Mouse (Mus musculus) midbrain, embryonic 10.5 days (tissue): ENCODE results near the gene Sh2d6. TPM values are rescaled to one million over a fixed set of nuclear protein-coding genes. Genes with fewer than 3 reads are reported as not detected.
A peak's percentile ranks its signal among the peaks of the same experiment; 100 is the strongest.

Experiments
- DNase-seq: peaks from one replicate; pipeline ENCODE4 v3.0.0-alpha.2; 2017; ENCODE audit warnings: low spot score
- H3K27ac ChIP-seq: fragments of 300-500 bp; sonication (generic); replicated peaks from 2 replicates; pipeline ENCODE4 v1.5.1; 2016; ENCODE audit warnings: mild to moderate bottlenecking
- H3K27me3 ChIP-seq: fragments of 300-500 bp; sonication (generic); 2 replicates; pipeline ENCODE4 v1.6.1; 2016; ENCODE audit warnings: low read depth, mild to moderate bottlenecking; ENCODE audit not compliant: poor library complexity, severe bottlenecking
- H3K36me3 ChIP-seq: fragments of 300-500 bp; sonication (generic); 2 replicates; pipeline ENCODE4 v1.6.1; 2016; ENCODE audit warnings: mild to moderate bottlenecking, moderate library complexity
- H3K4me1 ChIP-seq: fragments of 300-500 bp; sonication (generic); 2 replicates; pipeline ENCODE4 v1.6.1; 2016
- H3K4me3 ChIP-seq: fragments of 300-500 bp; sonication (generic); 2 replicates; pipeline ENCODE4 v1.5.1; 2016; ENCODE audit warnings: mild to moderate bottlenecking, moderate library complexity
- H3K9me3 ChIP-seq: fragments of 300-500 bp; sonication (generic); replicated peaks from 2 replicates; pipeline ENCODE4 v1.6.1; 2016; ENCODE audit warnings: mild to moderate bottlenecking
- WGBS: fragments of 180-500 bp; shearing (Covaris S2); methylation state at CpG from one replicate; pipeline ENCODE4 v1.1.7; 2016; 5-methylcytosine and 5-hydroxymethylcytosine counted together
- polyA plus RNA-seq: library from polyadenylated mRNA; unstranded; fragments of >200 nt; fragmentation: Nextera tagmentation; extraction: Ambion mirVana; gene quantifications from 2 replicates; pipeline ENCODE4 v1.2.1, GENCODE M21; 2016

Sh2d6 gene
- polyA plus RNA-seq, result 0.23 and 0.39 TPM in 2 replicates

GRCm38 (mm10) chr6:72521607-72522006 is at the start of gene Sh2d6:
Gene Sh2d6 (minus strand): TSS chr6:72521707.
- Histone ChIP-seq H3K9me3 (no peaks in the 10 kb centered on the region), H3K27ac (peak within 1 kb of the TSS; percentile 88), H3K4me3 (no peak within 1 kb of the TSS), H3K4me1 (peaks cover 33% of the 10 kb centered on the region), H3K36me3 (no peaks in the 10 kb centered on the region), H3K27me3 (no peaks in the 10 kb centered on the region)
- no peak for DNase-seq
- 91% methylated on average over 5 of the region's 5 CpGs for WGBS

GRCm38 (mm10) chr6:72570644-72571397 is 49.3 kb upstream of the Sh2d6 start:
- Histone ChIP-seq H3K36me3 (peaks cover 11% of the 10 kb centered on the region; the same call in 1 of the 2 replicates), H3K4me1 (peaks cover 1% of the 10 kb centered on the region), H3K27ac (no peak overlapping the region), H3K9me3 (no peaks in the 10 kb centered on the region), H3K4me3 (no peak overlapping the region), H3K27me3 (no peaks in the 10 kb centered on the region)
- no peak for DNase-seq
- WGBS, result 90% methylated on average over 10 of the region's 10 CpGs

DNA sequence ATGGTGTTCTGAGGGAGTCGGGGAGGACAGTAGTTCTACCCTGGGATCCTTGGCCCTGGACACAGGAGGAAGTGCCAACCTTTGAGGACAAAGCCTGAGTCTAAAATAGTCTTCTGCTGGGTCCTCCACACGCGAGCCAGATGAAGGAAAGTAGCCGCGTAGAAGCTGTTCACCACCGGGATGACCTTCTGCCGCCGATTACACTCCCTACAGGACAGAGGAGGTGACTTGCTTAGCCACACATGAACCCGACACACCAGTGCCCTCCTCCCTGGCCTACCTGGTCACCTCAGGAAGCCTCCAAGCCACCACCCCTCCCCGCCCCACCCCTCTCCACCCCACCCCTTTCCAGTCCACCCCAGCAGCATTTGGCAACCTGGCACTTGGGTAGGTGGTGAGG is 47.2 kb upstream of the Sh2d6 start:
- 94% methylated on average over 10 of the region's 10 CpGs for WGBS
- no peaks in the 10 kb centered on the region for H3K27me3 ChIP-seq
- DNase-seq, result no peak
- peaks cover 11% of the 10 kb centered on the region; the same call in 1 of the 2 replicates for H3K36me3 ChIP-seq
- no peak overlapping the region for H3K4me3 ChIP-seq
- no peaks in the 10 kb centered on the region for H3K9me3 ChIP-seq
- H3K4me1 ChIP-seq, result peaks cover 6% of the 10 kb centered on the region
- H3K27ac ChIP-seq, result no peak overlapping the region

- WGBS, result 93% methylated on average over 5 of the region's 5 CpGs
- H3K9me3 ChIP-seq, result no peaks in the 10 kb centered on the region
- H3K36me3 ChIP-seq, result peaks cover 7% of the 10 kb centered on the region; the same call in 1 of the 2 replicates
- no peak overlapping the region for H3K4me3 ChIP-seq
- no peak for DNase-seq
- no peaks in the 10 kb centered on the region for H3K27me3 ChIP-seq
- H3K4me1 ChIP-seq, result peaks cover 11% of the 10 kb centered on the region
- no peak overlapping the region for H3K27ac ChIP-seq
Measured at GRCm38 (mm10) chr6:72567508-72567907, 46.0 kb upstream of the Sh2d6 start.

GRCm38 (mm10) chr6:72566044-72566443 is 44.5 kb upstream of the Sh2d6 start:
- Histone ChIP-seq H3K27ac (0 out of 2 replicates have a peak overlapping the region, but pooled peaks have one; percentile 4), H3K27me3 (no peaks in the 10 kb centered on the region), H3K36me3 (peaks cover 7% of the 10 kb centered on the region; the same call in 1 of the 2 replicates), H3K9me3 (no peaks in the 10 kb centered on the region), H3K4me3 (no peak overlapping the region), H3K4me1 (peaks cover 12% of the 10 kb centered on the region)
- WGBS, result 4% methylated on average over 4 of the region's 4 CpGs
- DNase-seq, result peak; percentile 84

DNA sequence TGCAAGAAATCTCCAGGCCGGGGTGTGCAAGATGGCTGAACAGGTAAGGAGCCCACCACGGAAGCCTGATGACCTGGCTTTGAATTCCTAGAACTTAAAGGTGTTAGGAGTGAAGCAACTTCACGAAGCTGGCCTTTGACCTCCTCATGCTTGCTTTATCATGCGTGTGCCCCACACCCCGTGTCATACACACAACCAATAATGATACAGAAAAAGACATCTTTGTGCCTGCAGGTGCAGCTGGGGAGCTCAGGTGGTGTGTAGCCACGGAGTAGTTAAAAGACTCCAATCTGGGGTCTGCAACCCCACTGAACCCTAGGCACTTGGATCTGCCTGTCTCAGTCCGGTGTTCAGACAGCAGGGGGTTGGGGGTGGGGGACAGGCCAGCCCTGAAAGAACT is 44.0 kb upstream of the Sh2d6 start:
- Histone ChIP-seq H3K36me3 (peaks cover 7% of the 10 kb centered on the region; the same call in 1 of the 2 replicates), H3K9me3 (no peaks in the 10 kb centered on the region), H3K4me1 (peaks cover 12% of the 10 kb centered on the region), H3K27ac (0 out of 2 replicates have a peak overlapping the region, but pooled peaks have one; percentile 4), H3K27me3 (no peaks in the 10 kb centered on the region), H3K4me3 (no peak overlapping the region)
- DNase-seq, result no peak
- 70% methylated on average over 7 of the region's 7 CpGs for WGBS

- Histone ChIP-seq H3K4me3 (no peak overlapping the region), H3K27me3 (no peaks in the 10 kb centered on the region), H3K27ac (no peak overlapping the region), H3K4me1 (peaks cover 12% of the 10 kb centered on the region), H3K9me3 (no peaks in the 10 kb centered on the region), H3K36me3 (peaks cover 5% of the 10 kb centered on the region; the same call in 1 of the 2 replicates)
- DNase-seq, result no peak
- 81% methylated on average over 5 of the region's 5 CpGs for WGBS
Measured at GRCm38 (mm10) chr6:72562894-72563293, 41.4 kb upstream of the Sh2d6 start.

- Histone ChIP-seq H3K4me3 (no peak overlapping the region), H3K27ac (no peak overlapping the region), H3K27me3 (no peaks in the 10 kb centered on the region), H3K9me3 (no peaks in the 10 kb centered on the region), H3K36me3 (peaks cover under 1% of the 10 kb centered on the region; the same call in 1 of the 2 replicates), H3K4me1 (peaks cover 12% of the 10 kb centered on the region)
- DNase-seq, result no peak
- WGBS, result 59% methylated on average over 6 of the region's 6 CpGs
Measured at GRCm38 (mm10) chr6:72562486-72562885, 41.0 kb upstream of the Sh2d6 start.

DNA sequence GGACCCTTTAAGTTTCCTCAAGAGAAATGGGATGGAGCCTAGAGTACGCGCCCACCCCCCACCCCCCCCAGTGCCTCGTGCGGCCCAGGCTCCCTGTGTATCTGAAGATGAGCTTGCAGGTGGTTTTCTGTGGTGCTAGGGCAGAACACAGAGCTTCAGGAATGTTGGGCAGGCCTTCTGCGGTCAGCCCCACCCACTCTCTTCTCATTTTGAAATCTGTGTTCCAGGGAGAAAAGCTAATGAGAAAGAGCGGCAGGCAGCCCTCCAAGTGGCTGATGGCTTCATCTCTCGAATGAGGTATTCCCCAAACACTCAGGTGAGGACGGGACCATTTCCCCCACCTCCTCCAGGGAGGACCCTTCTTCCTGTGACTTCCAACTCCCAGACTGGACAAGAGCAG is 39.3 kb upstream of the Sh2d6 start:
- no peak overlapping the region for H3K4me3 ChIP-seq
- no peaks in the 10 kb centered on the region for H3K9me3 ChIP-seq
- peaks cover 10% of the 10 kb centered on the region for H3K4me1 ChIP-seq
- H3K27me3 ChIP-seq, result no peaks in the 10 kb centered on the region
- no peaks in the 10 kb centered on the region for H3K36me3 ChIP-seq
- WGBS, result 83% methylated on average over 8 of the region's 8 CpGs
- no peak for DNase-seq
- no peak overlapping the region for H3K27ac ChIP-seq

GRCm38 (mm10) chr6:72553079-72553412 is 31.5 kb upstream of the Sh2d6 start:
- Histone ChIP-seq H3K36me3 (no peaks in the 10 kb centered on the region), H3K4me3 (peak overlapping the region; percentile 55), H3K27ac (peak overlapping the region; percentile 89), H3K4me1 (peaks cover 31% of the 10 kb centered on the region), H3K27me3 (no peaks in the 10 kb centered on the region), H3K9me3 (no peaks in the 10 kb centered on the region)
- DNase-seq, result no peak
- WGBS, result 22% methylated on average over 8 of the region's 8 CpGs

GRCm38 (mm10) chr6:72552171-72553078 is 30.9 kb upstream of the Sh2d6 start:
- Histone ChIP-seq H3K9me3 (no peaks in the 10 kb centered on the region), H3K4me1 (peaks cover 31% of the 10 kb centered on the region), H3K27me3 (no peaks in the 10 kb centered on the region), H3K36me3 (no peaks in the 10 kb centered on the region), H3K4me3 (peak overlapping the region; percentile 55), H3K27ac (peak overlapping the region; percentile 89)
- DNase-seq, result peak; percentile 64
- 22% methylated on average over 27 of the region's 27 CpGs for WGBS

- Histone ChIP-seq H3K27me3 (no peaks in the 10 kb centered on the region), H3K9me3 (no peaks in the 10 kb centered on the region), H3K4me3 (no peak overlapping the region), H3K36me3 (no peaks in the 10 kb centered on the region), H3K4me1 (peaks cover 31% of the 10 kb centered on the region), H3K27ac (peak overlapping the region; percentile 28; the same call in 1 of the 2 replicates)
- no peak for DNase-seq
- 86% methylated on average over 10 of the region's 10 CpGs for WGBS
Measured at GRCm38 (mm10) chr6:72550503-72551100, 29.1 kb upstream of the Sh2d6 start.
